Mouse (Mus musculus) embryo, embryonic 9.5 days (tissue): Measurements from ENCODE around the gene Nr1h4.

Experiments used
- DNase-seq: peaks from one replicate; pipeline ENCODE4 v3.0.0-alpha.2; 2017; ENCODE audit errors: extremely low spot score

The Nr1h4 gene

DNA sequence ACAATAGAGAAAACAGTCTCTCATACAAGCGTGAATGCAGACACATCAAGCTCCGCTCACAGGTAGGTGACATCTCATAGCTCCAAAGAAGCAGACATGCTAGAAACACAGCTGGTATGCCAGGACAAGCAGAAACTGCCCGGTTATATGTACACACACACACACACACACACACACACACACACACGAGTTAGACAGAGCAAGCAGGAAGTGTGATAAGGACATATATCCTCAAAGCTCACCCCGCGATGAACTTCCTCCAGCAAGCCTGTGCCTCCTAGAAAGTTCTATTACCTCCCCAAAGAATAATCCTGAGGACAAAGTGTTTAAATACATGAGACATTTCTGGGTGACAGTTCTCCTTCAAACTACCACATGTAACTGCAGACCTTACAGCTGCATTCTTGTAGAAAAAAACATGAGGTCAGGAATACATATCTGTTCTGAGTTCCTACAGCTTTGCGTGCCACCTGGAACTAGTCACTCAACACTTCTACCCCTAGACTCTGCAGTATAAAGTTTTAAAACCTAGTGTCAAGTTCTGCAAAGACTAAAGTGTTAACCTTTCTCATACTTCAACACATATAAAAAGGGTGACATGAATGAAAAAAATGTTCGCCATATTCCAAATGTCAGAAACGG lies 11.5 kb downstream of the Nr1h4 start:
- no peak for DNase-seq

DNA sequence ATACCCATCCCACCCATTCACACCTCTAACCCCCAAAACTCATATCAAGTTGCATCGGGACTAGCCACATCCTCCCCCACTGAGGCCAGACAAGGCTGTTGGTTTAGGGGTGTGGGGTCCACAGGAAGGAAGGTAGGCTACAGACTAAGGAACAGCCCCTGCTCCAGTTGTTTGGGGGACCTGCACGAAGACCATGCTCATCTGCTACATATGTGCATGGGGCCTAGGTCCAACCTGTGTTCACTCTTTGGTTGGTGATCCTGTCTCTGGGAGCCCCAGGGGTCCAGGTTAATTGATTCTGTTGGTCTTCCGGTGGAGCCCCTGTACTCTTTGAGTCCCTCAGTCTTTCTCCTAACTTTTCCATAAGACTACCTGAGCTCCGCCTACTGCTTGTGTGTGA lies 13.0 kb downstream of the Nr1h4 start:
- no peak for DNase-seq

DNA sequence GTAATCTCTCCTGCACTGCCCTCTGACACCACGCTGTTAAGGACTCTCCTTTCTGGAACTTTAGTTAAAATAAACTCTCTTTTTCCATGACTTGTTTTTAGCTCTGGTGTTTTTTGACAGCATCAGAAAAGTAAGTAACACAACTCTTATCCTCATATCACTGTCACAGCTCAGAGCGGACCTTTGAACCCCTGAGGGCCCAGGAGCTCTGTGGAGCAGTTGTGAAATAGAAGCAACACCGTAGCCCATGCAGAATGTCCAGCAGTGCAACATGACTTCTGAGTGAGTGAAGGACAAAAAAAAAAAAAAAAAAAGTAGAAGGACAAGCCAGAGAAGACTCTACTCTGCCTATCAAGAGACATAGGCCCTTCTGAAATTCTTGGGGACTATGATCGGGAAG lies 14.2 kb downstream of the Nr1h4 start:
- no peak for DNase-seq

DNA sequence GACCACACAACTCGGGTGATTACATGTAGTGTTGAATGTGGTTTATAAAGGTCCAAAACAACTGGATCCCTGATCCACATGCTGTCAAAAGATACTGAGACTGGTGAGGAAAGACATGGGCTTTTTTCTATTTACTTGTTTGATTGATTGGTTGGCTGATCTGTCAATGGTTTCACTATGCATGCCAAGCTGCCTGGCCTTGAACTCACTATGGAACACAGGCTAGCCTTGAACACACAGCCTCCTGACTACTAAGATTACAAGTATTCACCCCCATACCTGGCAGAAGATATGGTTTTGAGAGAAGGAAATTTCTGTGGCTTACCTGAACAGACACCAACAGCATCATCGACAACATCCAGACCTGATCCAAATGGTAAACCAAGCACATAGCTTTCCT lies 15.0 kb downstream of the Nr1h4 start:
- no peak for DNase-seq

DNA sequence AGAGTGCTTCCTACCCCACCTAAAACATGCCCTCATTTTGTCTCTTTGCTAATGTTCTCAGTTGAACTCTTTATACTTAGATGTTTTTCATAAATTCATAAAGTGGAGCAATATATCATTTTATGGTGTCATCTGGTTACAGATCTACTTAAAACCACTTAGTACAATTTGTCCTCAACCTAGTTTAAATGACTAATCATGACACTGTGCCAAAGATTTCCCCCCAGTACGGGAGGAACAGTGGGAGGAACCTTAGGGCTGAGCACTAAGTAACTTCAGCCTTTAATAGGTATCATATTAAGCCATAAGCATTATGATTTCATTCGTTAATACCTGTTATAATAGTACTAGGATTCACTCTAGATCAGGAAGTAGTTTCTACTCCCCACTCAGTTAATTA lies 17.6 kb downstream of the Nr1h4 start:
- no peak for DNase-seq

DNA sequence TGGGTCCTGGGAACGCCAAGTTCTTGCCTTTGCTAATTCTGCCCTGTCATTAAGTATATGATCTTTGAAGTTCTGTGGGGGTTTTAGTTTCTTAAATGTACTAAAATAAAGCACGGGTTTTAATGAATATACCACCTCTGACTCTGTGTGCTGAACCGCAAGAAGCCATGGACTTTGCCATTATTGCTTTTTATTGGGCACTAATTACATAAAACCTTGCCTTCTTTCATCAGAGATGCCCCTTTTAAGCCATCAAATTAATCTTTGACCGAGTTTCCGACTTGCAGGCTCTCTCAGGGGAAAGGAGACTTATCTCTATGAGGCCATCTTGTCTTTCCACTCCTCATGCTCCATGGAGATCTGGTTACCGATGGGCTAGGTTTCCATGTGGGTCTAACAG lies 20.8 kb downstream of the Nr1h4 start:
- no peak for DNase-seq

DNA sequence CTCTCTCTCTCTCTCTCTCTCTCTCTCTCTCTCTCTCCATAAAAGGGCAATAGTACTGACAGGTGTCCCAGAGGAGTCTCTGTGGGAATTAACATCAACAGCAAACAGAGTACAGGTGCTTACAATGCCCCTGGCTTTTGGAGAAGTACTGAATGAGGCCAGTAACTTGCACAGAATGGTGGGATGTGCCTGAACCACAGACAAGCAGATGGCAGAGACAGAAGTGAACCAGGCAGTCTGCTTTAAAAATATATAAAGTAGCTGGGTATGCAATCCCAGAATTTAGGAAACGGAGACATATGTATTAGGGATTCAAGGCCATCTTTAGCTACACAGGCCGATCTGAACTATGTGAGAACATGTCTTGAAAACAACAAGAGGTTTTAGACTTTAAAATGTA lies 22.8 kb downstream of the Nr1h4 start:
- DNase-seq: no peak

DNA sequence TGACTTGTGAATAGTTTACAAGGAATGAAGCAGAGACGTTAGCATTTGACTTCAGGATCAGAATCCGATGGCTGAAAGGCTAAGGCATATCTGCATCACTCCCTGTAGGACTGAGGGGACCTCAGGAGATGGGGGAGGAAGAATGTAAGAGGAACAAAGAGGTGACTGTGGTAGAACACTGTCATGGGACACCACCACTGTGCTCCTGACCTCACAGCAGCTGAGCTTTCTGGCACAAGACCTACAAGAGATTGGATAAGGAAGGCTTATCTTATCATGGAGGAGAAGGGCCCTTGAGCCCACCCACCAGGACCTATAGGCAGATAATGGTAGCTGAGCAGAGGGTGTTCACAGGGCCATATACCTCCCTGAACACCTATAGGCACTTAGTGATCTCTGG lies 24.8 kb downstream of the Nr1h4 start:
- DNase-seq: no peak

DNA sequence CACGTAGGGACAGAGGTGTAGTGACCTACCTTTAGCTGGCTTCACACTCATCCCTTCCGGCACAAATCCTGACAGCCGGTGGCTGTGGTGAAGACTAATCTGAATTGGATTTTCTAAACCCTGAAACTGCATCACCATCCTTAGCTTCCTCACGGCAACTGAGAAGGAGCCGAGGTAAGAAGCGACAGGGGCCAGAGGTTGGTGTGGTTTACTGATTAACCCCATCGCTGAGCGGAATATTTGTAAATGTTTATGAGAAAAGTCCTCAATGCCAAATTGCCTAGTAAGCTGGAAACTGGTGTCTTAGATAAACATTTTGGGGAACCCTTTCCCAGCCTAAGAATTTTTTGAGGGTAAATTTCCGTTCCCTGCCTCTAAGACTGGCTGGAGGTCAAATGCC lies 26.9 kb downstream of the Nr1h4 start:
- no peak for DNase-seq

DNA sequence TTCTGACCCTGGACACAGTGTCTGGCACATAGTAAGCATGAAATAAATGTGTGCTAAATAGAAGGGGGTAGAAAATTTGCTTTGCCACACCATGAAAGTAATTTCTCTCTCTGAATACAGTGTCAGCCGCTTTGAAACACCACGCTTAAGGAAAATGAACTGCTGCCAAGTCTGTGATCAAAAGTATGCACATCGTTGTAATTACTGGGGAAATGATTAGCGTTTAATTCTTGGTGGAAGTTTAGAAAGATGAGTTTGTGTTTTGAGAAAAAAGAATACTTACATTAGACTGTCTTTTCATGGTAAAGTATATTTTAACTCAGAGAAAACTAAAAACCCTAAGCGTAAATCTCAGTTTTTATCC lies 27.8 kb downstream of the Nr1h4 start:
- DNase-seq: no peak

DNA sequence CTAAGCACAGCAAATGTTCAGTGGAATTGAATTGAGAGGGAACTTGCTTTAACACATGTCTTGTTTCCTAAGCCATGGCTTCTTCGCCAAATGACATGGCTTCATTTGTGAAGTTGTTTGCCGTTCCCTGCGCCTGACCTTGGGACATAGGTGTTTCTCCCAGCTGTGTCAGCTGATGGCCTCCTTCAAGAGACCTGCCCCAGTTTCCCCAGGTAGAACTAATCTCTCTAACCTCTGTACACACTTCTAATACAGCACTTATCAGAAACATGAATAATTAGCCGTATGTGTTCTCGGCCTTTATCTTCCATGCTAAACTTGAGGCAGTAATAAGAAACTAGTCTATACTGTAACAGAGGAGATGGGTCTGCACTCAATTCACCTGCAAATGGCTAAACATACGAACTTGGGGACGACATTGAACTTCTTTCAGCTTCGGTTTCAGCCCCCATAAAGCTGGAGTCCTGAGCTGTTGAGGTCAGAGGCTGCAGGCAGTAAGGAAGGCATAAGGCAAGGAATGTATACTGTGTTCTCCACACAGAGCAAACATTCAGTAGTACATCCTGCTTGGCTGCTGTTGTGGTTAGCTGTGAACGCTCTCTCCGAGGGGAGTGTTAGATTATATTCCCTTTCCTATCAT lies 28.3 kb downstream of the Nr1h4 start:
- no peak for DNase-seq

DNA sequence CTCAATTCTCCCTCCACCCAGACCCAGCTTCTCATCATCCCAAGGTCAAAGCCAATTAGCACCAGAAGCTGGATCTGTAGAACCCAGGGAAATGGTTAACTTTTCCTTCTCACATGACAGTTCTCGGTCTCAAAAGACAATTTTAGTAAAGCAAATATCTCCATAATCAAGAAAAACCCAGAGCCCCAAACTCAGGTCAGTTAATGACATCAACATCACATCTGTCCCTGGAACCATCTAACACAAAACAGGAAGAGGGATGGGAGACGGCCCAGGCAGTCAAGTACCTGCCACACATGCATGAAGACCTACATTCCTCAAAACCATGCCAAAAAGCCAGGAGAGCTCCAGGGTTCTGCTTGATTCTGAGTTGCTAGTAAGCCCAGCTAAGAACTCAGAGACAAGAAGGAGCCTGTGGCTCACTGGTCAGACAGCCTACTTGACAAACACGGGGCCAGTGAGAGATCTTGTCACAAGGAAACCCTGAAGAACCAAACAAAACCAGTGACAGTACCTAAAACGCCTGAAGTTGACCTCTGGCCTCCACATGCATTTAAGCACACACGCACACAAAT lies 30.3 kb downstream of the Nr1h4 start:
- DNase-seq: no peak

DNA sequence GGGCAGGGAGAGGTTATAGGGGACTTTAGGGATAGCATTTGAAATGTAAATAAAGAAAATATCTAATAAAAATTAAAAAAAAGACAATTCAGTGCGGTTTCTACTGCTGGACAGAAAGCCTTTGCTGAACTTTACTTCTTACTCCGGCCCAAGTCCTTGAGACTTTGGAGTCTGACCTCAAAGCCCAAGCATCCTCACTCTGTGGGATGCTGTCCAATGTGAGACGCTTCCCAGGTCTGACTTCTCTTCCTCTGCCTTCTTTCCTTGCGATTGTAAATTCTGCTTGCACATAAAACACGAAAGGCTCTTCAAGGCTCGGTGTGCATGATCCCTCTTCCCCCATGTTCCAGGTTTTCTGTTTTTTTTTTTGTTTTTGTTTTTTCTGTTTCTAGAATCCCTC lies 31.5 kb downstream of the Nr1h4 start:
- no peak for DNase-seq

DNA sequence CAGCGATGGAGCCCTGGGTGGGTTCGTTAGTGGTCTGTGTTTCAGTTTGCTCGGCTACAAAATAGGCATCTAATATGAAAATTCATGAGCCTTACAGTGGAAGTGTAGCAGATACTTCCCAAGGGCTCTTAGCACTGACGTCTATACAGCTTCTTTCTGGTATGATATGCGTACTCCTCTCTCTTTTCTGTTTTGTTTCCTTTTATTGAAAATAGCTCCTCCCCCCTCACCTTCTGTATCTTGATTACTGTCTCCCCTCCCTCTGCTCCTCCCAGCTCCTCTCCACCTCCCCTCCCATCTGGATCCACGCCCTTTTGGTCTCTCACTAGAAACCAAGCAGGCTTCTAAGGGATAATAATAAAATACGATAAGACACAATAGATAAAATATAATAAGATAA lies 37.8 kb downstream of the Nr1h4 start:
- no peak for DNase-seq

DNA sequence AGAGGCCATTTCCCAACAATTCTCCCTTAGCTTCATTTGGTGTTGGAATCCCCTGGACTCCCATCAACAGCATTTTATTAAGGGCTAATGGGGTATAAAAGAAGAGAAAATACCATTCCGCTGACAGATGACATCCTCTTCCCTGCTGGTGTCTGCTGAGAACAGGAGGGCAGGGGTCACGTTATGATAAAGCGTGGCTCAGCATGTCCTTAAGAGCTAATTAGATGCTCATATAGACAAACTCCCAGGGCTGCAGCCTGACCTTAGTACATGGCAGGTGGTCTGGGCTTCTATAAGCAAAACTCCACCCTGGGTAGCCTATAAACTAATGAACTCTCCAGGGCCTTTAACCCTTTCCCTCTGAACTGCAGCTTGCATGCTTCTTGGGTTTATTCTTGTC lies 42.1 kb downstream of the Nr1h4 start:
- peak; percentile 50 for DNase-seq

DNA sequence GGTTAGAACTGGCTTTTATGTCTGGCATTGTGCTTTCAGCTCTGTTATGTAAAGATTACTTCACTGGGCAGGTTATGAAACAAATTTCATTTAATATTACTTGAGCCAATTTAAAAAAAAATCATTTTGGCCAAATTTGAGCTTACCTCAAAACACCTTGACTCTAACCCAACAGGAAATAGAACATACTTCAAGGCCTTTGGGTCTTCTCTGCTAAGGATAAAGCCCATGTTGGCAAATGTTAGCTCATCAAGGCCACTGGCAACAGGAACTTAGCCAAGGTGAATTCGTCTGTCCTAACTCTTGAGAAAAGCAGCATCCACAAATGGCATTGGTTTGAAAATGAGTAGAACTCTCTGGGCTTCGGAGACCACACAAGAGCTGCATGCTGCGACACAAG lies 43.1 kb downstream of the Nr1h4 start:
- DNase-seq: no peak

DNA sequence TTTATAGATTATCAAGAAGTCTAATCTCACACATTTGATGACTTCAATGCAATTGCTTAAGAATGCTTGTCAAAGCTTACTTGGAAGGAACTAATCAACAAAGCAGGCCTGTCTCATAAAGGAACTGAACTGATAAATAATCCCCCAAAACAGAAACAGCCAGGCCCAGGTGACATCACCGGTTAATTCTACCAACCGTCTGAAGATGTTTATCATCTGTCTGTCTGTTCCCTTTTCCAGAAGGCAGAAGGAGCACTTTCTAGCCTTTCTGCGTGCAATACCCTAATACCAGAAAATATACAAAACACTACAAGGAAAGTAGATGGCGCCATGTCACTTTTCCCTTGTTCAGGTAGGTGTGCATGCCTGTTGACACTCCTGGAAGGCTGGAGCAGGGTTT lies 43.9 kb downstream of the Nr1h4 start:
- DNase-seq: no peak

DNA sequence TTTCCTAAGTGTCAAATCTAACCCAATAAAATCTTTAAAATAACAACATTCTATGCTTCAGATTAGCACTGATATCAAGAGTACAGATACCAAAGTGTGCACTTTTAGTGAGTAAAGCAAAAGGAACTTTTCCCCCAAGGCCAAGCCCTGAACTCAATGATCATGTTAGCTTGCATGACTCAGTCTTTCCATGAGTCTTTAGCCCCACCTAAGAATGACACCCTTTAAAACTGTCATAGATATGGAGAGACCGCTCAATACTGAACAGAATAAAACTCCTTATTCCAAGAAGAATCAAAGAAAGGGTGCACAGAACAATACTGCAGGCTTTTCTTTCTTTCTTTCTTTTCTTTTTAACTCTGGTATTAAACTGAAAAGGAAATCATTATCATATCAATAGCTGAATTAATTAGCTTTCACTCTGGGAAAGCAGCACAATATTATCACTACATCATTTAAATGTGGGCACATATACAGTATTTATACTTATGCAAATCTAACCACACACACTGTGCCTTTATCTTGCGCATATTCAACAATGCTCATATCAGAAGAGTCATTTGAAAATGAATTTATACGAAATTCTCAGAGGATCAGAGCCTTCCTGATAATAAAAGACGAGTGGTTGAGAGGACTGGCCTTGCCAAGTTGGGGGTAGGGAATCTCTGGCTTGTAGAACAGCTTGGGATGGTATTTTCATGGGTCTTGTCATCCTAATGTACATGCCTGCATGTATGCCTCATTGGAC lies 46.2 kb downstream of the Nr1h4 start:
- no peak for DNase-seq

DNA sequence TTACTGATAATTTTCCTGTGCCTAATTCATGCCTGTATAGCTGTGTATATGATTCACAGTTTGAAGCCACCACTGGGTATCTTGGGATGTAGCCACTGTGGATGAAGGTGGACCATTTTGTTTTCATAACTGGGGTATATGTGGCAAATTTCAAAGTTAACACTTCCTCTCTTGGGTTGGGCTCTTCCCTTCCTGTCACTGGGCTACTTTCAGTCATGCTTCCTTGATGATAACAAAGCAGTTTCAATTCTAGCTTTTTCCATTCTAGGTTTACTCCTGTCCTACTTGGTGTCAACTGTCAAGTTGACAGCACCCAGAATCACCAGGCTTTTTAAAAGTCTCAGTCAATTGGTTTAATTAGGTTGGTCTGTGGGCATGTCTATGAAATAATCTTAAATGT lies 48.5 kb downstream of the Nr1h4 start:
- DNase-seq: no peak

DNA sequence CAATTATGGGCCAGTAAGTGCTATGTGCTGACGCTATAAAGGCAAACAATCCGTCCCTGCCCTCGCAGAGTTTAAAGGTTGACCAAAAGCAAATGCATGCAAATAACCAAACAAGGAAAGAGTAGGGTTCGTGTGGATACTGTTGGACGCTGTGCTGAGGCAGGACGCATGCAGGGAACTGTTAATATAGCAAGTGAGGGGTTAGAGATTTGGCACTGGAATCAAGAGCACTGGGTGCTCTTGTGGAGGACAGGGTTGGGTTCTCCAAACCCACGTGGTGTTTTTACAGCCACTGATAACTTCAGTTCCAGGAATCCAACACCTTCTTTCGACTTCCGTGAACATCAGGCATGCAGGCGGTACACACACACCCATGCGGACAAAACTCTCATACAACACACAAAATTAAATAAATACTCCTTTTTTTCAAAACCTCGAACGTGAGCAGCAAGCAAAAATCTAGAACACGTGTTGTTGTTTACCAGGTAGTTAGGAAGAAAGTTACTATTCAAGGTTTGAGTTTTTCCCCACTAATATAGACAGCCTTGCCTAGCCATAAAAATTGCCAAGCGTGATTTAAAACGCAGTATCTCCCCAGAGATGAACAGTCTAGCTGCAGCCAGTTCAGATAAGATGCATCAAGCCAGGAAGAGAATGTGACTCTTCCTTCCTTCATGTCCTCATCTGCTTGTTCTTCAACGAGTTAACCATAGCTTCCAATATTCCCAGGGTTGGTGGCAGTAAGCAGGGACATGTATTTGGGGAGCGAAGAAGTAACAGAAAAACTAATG lies 49.4 kb downstream of the Nr1h4 start:
- no peak for DNase-seq

DNA sequence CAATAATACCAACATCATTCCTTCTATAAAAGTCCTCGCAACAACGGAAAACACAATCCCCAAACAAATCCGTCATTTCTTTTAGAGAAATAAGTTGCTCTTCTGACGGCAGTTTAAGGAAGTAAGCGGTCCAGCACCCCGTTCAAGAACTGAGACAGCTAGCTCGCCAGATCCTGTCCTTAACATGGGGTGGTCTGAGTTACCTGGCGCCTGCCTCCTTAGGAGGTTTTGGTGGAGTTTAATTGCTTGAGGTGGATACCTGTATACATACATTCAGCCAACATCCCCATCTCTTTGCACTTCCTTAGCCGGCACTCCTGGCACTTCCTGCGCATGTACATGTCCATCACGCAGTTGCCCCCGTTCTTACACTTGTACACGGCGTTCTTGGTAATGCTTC lies 50.3 kb downstream of the Nr1h4 start:
- DNase-seq: no peak

DNA sequence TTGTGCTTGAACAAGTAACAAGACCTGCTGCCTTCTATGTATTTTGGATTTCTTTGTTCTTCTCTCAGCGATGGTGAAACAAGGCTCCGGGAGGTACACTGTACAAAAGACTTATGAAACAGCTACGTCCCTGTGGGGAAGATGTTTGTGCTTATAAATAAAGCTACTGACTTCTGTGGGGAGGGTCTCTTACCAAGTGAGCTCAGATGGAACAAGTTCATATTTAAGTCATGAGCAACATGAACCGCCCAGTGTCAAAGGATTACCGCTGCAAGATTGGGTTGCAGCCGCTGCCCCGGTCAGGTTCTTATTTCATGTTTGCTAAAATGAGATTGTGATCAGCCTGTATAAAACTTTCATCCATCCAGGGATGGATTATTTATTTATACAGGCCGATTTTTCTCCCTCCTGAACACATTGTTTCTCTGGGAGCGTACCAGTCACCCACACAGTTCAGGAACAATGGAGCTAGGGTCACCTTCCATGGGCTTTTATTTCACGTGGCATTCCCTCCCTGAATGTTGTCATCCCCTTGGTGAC lies 51.2 kb downstream of the Nr1h4 start:
- peak; percentile 20 for DNase-seq
